Mouse (Mus musculus) MEL (cell line): ENCODE results near the gene Cpm. TPM values are rescaled to one million over a fixed set of nuclear protein-coding genes. Genes with fewer than 3 reads are reported as not detected.

ENCODE experiments used
- DNase-seq: peaks from one replicate; pipeline ENCODE4 v3.0.0; 2011; ENCODE audit warnings: low read depth, low spot score
- H3K27ac ChIP-seq: 2 replicates; pipeline ENCODE4 v1.5.1; 2012; ENCODE audit warnings: low read depth, mild to moderate bottlenecking, control low read depth, low read length, moderate library complexity; ENCODE audit not compliant: control insufficient read depth
- H3K27me3 ChIP-seq, 2 experiments: fragments of 150-350 bp in 1 of 2; sonication (generic) in 1 of 2; 2 replicates each; pipeline ENCODE4 v1.6.1; 2012; ENCODE audit warnings: low read length in 2 of 2, mild to moderate bottlenecking in 2 of 2, improper control_type of control experiment in 1 of 2, moderate library complexity in 1 of 2; ENCODE audit not compliant: insufficient read depth in 2 of 2, control insufficient read depth in 1 of 2
- H3K36me3 ChIP-seq, 2 experiments: 2 replicates each; pipeline ENCODE4 v1.6.1; 2012 to 2014; ENCODE audit warnings: low read length in 2 of 2, improper control_type of control experiment in 1 of 2, inconsistent platforms in 1 of 2, mild to moderate bottlenecking in 1 of 2; ENCODE audit not compliant: insufficient read depth in 2 of 2, control insufficient read depth in 1 of 2
- H3K4me1 ChIP-seq, 2 experiments: fragments of 150-350 bp in 1 of 2; sonication (generic) in 1 of 2; 2 replicates each; pipeline ENCODE4 v1.6.1; 2012; ENCODE audit warnings: low read length in 2 of 2, improper control_type of control experiment in 1 of 2, mild to moderate bottlenecking in 1 of 2; ENCODE audit not compliant: insufficient read depth in 2 of 2, control insufficient read depth in 1 of 2
- H3K4me3 ChIP-seq, 2 experiments: fragments of 150-350 bp in 1 of 2; sonication (generic) in 1 of 2; 2 replicates each; pipeline ENCODE4 v1.5.1; 2012; ENCODE audit warnings: low read depth in 2 of 2, low read length in 2 of 2, mild to moderate bottlenecking in 2 of 2, moderate library complexity in 2 of 2, control low read depth in 1 of 2, improper control_type of control experiment in 1 of 2; ENCODE audit not compliant: control insufficient read depth in 1 of 2, insufficient read depth in 1 of 2
- H3K79me2 ChIP-seq: 2 replicates; pipeline ENCODE4 v1.6.1; 2012; ENCODE audit warnings: mild to moderate bottlenecking, low read length, moderate library complexity; ENCODE audit not compliant: control insufficient read depth, poor library complexity, insufficient read depth
- H3K9ac ChIP-seq: 2 replicates; pipeline ENCODE4 v1.6.1; 2012; ENCODE audit warnings: low read depth, mild to moderate bottlenecking, control low read depth, low read length, moderate library complexity; ENCODE audit not compliant: control insufficient read depth, poor library complexity, severe bottlenecking
- H3K9me3 ChIP-seq: fragments of 150-350 bp; sonication (generic); replicated peaks from 2 replicates; pipeline ENCODE4 v1.6.1; 2012; ENCODE audit warnings: mild to moderate bottlenecking, low read length, improper control_type of control experiment, moderate library complexity; ENCODE audit not compliant: insufficient read depth
- BHLHE40 ChIP-seq: IDR thresholded peaks from 2 replicates; pipeline ENCODE4 v1.6.1; 2012; ENCODE audit warnings: low read depth, mild to moderate bottlenecking, inconsistent platforms, low read length, improper control_type of control experiment, borderline replicate concordance
- CHD2 ChIP-seq: IDR thresholded peaks from 2 replicates; pipeline ENCODE4 v1.6.1; 2011; ENCODE audit warnings: low read length, improper control_type of control experiment
- ELF1 ChIP-seq: IDR thresholded peaks from 2 replicates; pipeline ENCODE4 v1.6.1; 2014; ENCODE audit warnings: low read depth, mild to moderate bottlenecking, inconsistent platforms, low read length, improper control_type of control experiment, moderate library complexity
- ETS1 ChIP-seq: IDR thresholded peaks from 2 replicates; pipeline ENCODE4 v1.6.1; 2012; ENCODE audit warnings: low read depth, mild to moderate bottlenecking, inconsistent platforms, low read length, improper control_type of control experiment, moderate library complexity
- HCFC1 ChIP-seq: IDR thresholded peaks from 2 replicates; pipeline ENCODE4 v1.6.1; 2012; ENCODE audit warnings: low read depth, mild to moderate bottlenecking, inconsistent platforms, low read length, improper control_type of control experiment, moderate library complexity
- JUND ChIP-seq: IDR thresholded peaks from 2 replicates; pipeline ENCODE4 v1.6.1; 2011; ENCODE audit warnings: low read depth, mild to moderate bottlenecking, improper control_type of control experiment, low read length
- KAT2A ChIP-seq: conservative IDR thresholded peaks from 2 replicates; pipeline ENCODE4 v1.6.1; 2012; ENCODE audit warnings: low read depth, low read length, improper control_type of control experiment, inconsistent platforms
- MAFK ChIP-seq: IDR thresholded peaks from 2 replicates; pipeline ENCODE4 v1.6.1; 2011; ENCODE audit warnings: low read depth, mild to moderate bottlenecking, low read length, improper control_type of control experiment, borderline replicate concordance
- MEF2A ChIP-seq: IDR thresholded peaks from 2 replicates; pipeline ENCODE4 v1.6.1; 2014; ENCODE audit warnings: low read depth, mild to moderate bottlenecking, inconsistent platforms, low read length, improper control_type of control experiment; ENCODE audit not compliant: poor library complexity, insufficient replicate concordance, severe bottlenecking; ENCODE audit errors: extremely low read depth
- MXI1 ChIP-seq: IDR thresholded peaks from 2 replicates; pipeline ENCODE4 v1.6.1; 2011; ENCODE audit warnings: mild to moderate bottlenecking, low read depth, low read length, improper control_type of control experiment
- MYB ChIP-seq: IDR thresholded peaks from 2 replicates; pipeline ENCODE4 v1.6.1; 2011; ENCODE audit warnings: mild to moderate bottlenecking, low read depth, low read length, improper control_type of control experiment
- NRF1 ChIP-seq: IDR thresholded peaks from 2 replicates; pipeline ENCODE4 v1.6.1; 2014; ENCODE audit warnings: low read depth, mild to moderate bottlenecking, inconsistent platforms, low read length, improper control_type of control experiment, moderate library complexity; ENCODE audit not compliant: poor library complexity, insufficient read depth, severe bottlenecking
- POLR2A ChIP-seq, 2 experiments: IDR thresholded peaks; 2 replicates each; pipeline ENCODE4 v1.6.1; 2011 to 2012; ENCODE audit warnings: low read length in 2 of 2, mild to moderate bottlenecking in 2 of 2, control low read depth in 1 of 2, improper control_type of control experiment in 1 of 2, low read depth in 1 of 2, moderate library complexity in 1 of 2; ENCODE audit not compliant: control insufficient read depth in 1 of 2, insufficient read depth in 1 of 2, poor library complexity in 1 of 2
- RAD21 ChIP-seq: IDR thresholded peaks from 2 replicates; pipeline ENCODE4 v1.6.1; 2011; ENCODE audit warnings: mild to moderate bottlenecking, low read depth, low read length, improper control_type of control experiment
- RCOR1 ChIP-seq: IDR thresholded peaks from 2 replicates; pipeline ENCODE4 v1.6.1; 2012; ENCODE audit warnings: low read depth, mild to moderate bottlenecking, inconsistent platforms, low read length, improper control_type of control experiment
- SIN3A ChIP-seq: IDR thresholded peaks from 2 replicates; pipeline ENCODE4 v1.6.1; 2012; ENCODE audit warnings: low read length, improper control_type of control experiment, inconsistent platforms
- SMC3 ChIP-seq: IDR thresholded peaks from 2 replicates; pipeline ENCODE4 v1.6.1; 2011; ENCODE audit warnings: low read depth, low read length, improper control_type of control experiment
- TCF12 ChIP-seq: IDR thresholded peaks from 2 replicates; pipeline ENCODE4 v1.6.1; 2014; ENCODE audit warnings: low read depth, mild to moderate bottlenecking, inconsistent platforms, low read length, improper control_type of control experiment, moderate library complexity
- UBTF ChIP-seq: IDR thresholded peaks from 2 replicates; pipeline ENCODE4 v1.6.1; 2012; ENCODE audit warnings: low read depth, mild to moderate bottlenecking, inconsistent platforms, low read length, improper control_type of control experiment, moderate library complexity, borderline replicate concordance; ENCODE audit not compliant: insufficient read depth
- USF2 ChIP-seq, 2 experiments: IDR thresholded peaks; 2 replicates each; pipeline ENCODE4 v1.6.1; 2011 to 2012; ENCODE audit warnings: improper control_type of control experiment in 2 of 2, low read length in 2 of 2, borderline replicate concordance in 1 of 2, inconsistent platforms in 1 of 2, low read depth in 1 of 2, mild to moderate bottlenecking in 1 of 2; ENCODE audit not compliant: insufficient read depth in 1 of 2
- ZC3H11A ChIP-seq: IDR thresholded peaks from 2 replicates; pipeline ENCODE4 v1.6.1; 2012; ENCODE audit warnings: low read depth, mild to moderate bottlenecking, inconsistent platforms, low read length, improper control_type of control experiment
- polyA plus RNA-seq, 2 experiments: library from polyadenylated mRNA; stranded (reverse) in 1 of 2; unstranded in 1 of 2; fragments of >175 nt in 1 of 2; fragments of >200 nt in 1 of 2; gene quantifications; 2 replicates each; pipeline versions ENCODE4 v1.2.1 to v1.2.4; 2012; ENCODE audit warnings: low replicate concordance in 2 of 2, low read depth in 1 of 2; ENCODE audit not compliant: insufficient read length in 2 of 2, insufficient read depth in 1 of 2, missing spikeins in 1 of 2
- total RNA-seq: library from RNA; depleted of rRNA; stranded (reverse); fragments of 300-350 nt; gene quantifications from 2 replicates; pipeline ENCODE4 v1.2.3, GENCODE M21; 2012

Cpm gene
- total and polyA plus RNA-seq, 3 experiments, result 0.04 to 0.40 TPM; not detected in 1

- no peak for TF ChIP-seq UBTF
- no peak for TF ChIP-seq HCFC1
- no peak for TF ChIP-seq TCF12
- TF ChIP-seq MXI1, result no peak
- no peak for TF ChIP-seq POLR2A (IDR thresholded peaks at IDR 0.05; ENCODE audit: control insufficient read depth in 1 of 2, insufficient read depth in 1 of 2, low read depth in 1 of 2, low read length in 2 of 2, poor library complexity in 1 of 2)
- TF ChIP-seq KAT2A, result no peak
- TF ChIP-seq USF2 (IDR thresholded peaks at IDR 0.05; ENCODE audit: borderline replicate concordance in 1 of 2, insufficient read depth in 1 of 2, low read depth in 1 of 2, low read length in 2 of 2), result no peak
- no peaks in the 10 kb centered on the region for H3K36me3 ChIP-seq
- H3K9me3 ChIP-seq, result no peaks in the 10 kb centered on the region
- no peak overlapping the region for H3K9ac ChIP-seq
- H3K27ac ChIP-seq, result no peak overlapping the region
- no peaks in the 10 kb centered on the region for H3K79me2 ChIP-seq
- H3K27me3 ChIP-seq, result no peaks in the 10 kb centered on the region
- no peaks in the 10 kb centered on the region for H3K4me1 ChIP-seq
- no peak overlapping the region for H3K4me3 ChIP-seq
- DNase-seq, result no peak
Observed at GRCm38 (mm10) chr10:117639221-117639599, 9.9 kb downstream of the Cpm start.

DNA sequence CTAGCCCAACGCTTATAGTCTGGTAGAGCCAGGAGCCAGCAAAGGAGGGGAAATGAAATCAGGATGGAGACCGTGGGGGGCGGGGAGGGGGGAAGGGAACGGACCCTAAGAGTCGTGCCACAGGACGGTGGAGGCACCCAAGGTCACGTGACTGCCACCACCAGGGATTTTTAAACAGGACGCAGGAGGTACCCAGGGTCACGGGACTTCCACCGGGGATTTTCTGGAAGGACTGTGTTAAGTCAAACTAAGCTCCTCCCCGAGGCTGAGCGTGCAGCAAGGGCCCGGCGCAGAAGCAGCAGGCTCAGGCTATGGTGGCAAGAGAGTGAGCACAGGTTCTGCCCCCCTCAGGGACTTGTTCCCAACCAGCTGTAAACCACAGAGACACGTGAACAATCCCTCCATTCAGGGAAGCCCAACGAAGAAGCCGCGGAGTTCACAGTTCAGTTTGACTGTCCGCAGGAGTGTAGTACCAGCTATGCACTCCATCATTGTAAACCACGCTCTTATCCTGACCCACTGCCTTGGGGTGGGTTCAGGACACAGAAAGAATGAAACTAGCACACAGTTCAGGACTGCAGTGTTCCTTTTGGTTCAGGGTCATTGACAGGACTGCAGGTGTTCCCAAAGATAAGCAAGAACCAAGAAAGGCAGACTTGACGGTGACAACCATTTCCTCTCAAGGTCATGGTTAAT lies 10.7 kb downstream of the Cpm start:
- H3K9me3 ChIP-seq, result no peaks in the 10 kb centered on the region
- H3K79me2 ChIP-seq, result no peaks in the 10 kb centered on the region
- H3K27ac ChIP-seq, result no peak overlapping the region
- H3K4me1 ChIP-seq, result no peaks in the 10 kb centered on the region
- DNase-seq, result no peak
- no peaks in the 10 kb centered on the region for H3K36me3 ChIP-seq
- H3K4me3 ChIP-seq, result no peak overlapping the region
- no peak overlapping the region for H3K9ac ChIP-seq
- TF ChIP-seq ZC3H11A (no peak), CHD2 (no peak), RAD21 (no peak), HCFC1 (no peak), NRF1 (no peak), POLR2A (IDR thresholded peaks at IDR 0.05; ENCODE audit: control insufficient read depth in 1 of 2, insufficient read depth in 1 of 2, low read depth in 1 of 2, low read length in 2 of 2, poor library complexity in 1 of 2) (no peak), MEF2A (no peak), SIN3A (no peak), RCOR1 (no peak), ETS1 (no peak), MAFK (no peak), JUND (no peak), BHLHE40 (no peak), MYB (no peak), TCF12 (no peak), ELF1 (no peak), SMC3 (no peak)
- TF ChIP-seq, all 39 proteins: peak for 0
- no peaks in the 10 kb centered on the region for H3K27me3 ChIP-seq
